Mouse (Mus musculus) MEL (cell line): Measurements from ENCODE around the gene Tgfbrap1.

ENCODE experiments used
- CTCF ChIP-seq, 3 experiments: IDR thresholded peaks in 2 of 3; conservative IDR thresholded peaks in 1 of 3; 2 replicates each; pipeline ENCODE4 v1.5.1; 2011 to 2012; ENCODE audit warnings: low read length in 3 of 3, low read depth in 2 of 3, mild to moderate bottlenecking in 2 of 3, improper control_type of control experiment in 1 of 3, inconsistent platforms in 1 of 3, mixed read lengths in 1 of 3, moderate library complexity in 1 of 3; ENCODE audit not compliant: control insufficient read depth in 1 of 3, insufficient read depth in 1 of 3, poor library complexity in 1 of 3, severe bottlenecking in 1 of 3
- E2F4 ChIP-seq: IDR thresholded peaks from 2 replicates; pipeline ENCODE4 v1.6.1; 2011; ENCODE audit warnings: low read depth, low read length, improper control_type of control experiment, borderline replicate concordance
- EP300 ChIP-seq, 2 experiments: IDR thresholded peaks; 2 replicates each; pipeline ENCODE4 v1.6.1; 2011; ENCODE audit warnings: improper control_type of control experiment in 2 of 2, low read length in 2 of 2, low read depth in 1 of 2, mild to moderate bottlenecking in 1 of 2
- GABPA ChIP-seq: IDR thresholded peaks from 2 replicates; pipeline ENCODE4 v1.6.1; 2012; ENCODE audit warnings: low read depth, mild to moderate bottlenecking, inconsistent platforms, low read length, improper control_type of control experiment, moderate library complexity
- GATA1 ChIP-seq: IDR thresholded peaks from 2 replicates; pipeline ENCODE4 v1.6.1; 2011; ENCODE audit warnings: low read depth, low read length, improper control_type of control experiment
- JUND ChIP-seq: IDR thresholded peaks from 2 replicates; pipeline ENCODE4 v1.6.1; 2011; ENCODE audit warnings: low read depth, mild to moderate bottlenecking, improper control_type of control experiment, low read length
- KAT2A ChIP-seq: conservative IDR thresholded peaks from 2 replicates; pipeline ENCODE4 v1.6.1; 2012; ENCODE audit warnings: low read depth, low read length, improper control_type of control experiment, inconsistent platforms
- MAFK ChIP-seq: IDR thresholded peaks from 2 replicates; pipeline ENCODE4 v1.6.1; 2011; ENCODE audit warnings: low read depth, mild to moderate bottlenecking, low read length, improper control_type of control experiment, borderline replicate concordance
- MYC ChIP-seq: IDR thresholded peaks from 2 replicates; pipeline ENCODE4 v1.6.1; 2011; ENCODE audit warnings: low read depth, mild to moderate bottlenecking, low read length, improper control_type of control experiment, moderate library complexity
- NRF1 ChIP-seq: IDR thresholded peaks from 2 replicates; pipeline ENCODE4 v1.6.1; 2014; ENCODE audit warnings: low read depth, mild to moderate bottlenecking, inconsistent platforms, low read length, improper control_type of control experiment, moderate library complexity; ENCODE audit not compliant: poor library complexity, insufficient read depth, severe bottlenecking
- POLR2A ChIP-seq, 2 experiments: IDR thresholded peaks; 2 replicates each; pipeline ENCODE4 v1.6.1; 2011 to 2012; ENCODE audit warnings: low read length in 2 of 2, mild to moderate bottlenecking in 2 of 2, control low read depth in 1 of 2, improper control_type of control experiment in 1 of 2, low read depth in 1 of 2, moderate library complexity in 1 of 2; ENCODE audit not compliant: control insufficient read depth in 1 of 2, insufficient read depth in 1 of 2, poor library complexity in 1 of 2
- TCF12 ChIP-seq: IDR thresholded peaks from 2 replicates; pipeline ENCODE4 v1.6.1; 2014; ENCODE audit warnings: low read depth, mild to moderate bottlenecking, inconsistent platforms, low read length, improper control_type of control experiment, moderate library complexity
- USF1 ChIP-seq: IDR thresholded peaks from 2 replicates; pipeline ENCODE4 v1.6.1; 2014; ENCODE audit warnings: low read depth, mild to moderate bottlenecking, inconsistent platforms, low read length, improper control_type of control experiment, moderate library complexity

- TF ChIP-seq EP300 (IDR thresholded peaks at IDR 0.05; ENCODE audit: low read depth in 1 of 2, low read length in 2 of 2), result no peak
- TF ChIP-seq MYC, result no peak
- TF ChIP-seq CTCF (IDR thresholded peaks at IDR 0.05 in 2 of 3, conservative IDR thresholded peaks at IDR 0.05 in 1 of 3; ENCODE audit: control insufficient read depth in 1 of 3, insufficient read depth in 1 of 3, low read depth in 2 of 3, low read length in 3 of 3, poor library complexity in 1 of 3, severe bottlenecking in 1 of 3), result no peak
- no peak for TF ChIP-seq GABPA
- no peak for TF ChIP-seq POLR2A (IDR thresholded peaks at IDR 0.05; ENCODE audit: control insufficient read depth in 1 of 2, insufficient read depth in 1 of 2, low read depth in 1 of 2, low read length in 2 of 2, poor library complexity in 1 of 2)
- TF ChIP-seq USF1, result no peak
- TF ChIP-seq E2F4, result no peak
- TF ChIP-seq TCF12, result no peak
- no peak for TF ChIP-seq KAT2A
- TF ChIP-seq GATA1, result no peak
- TF ChIP-seq MAFK, result no peak
- TF ChIP-seq JUND, result no peak
- no peak for TF ChIP-seq NRF1
These were observed 53.0 kb downstream of the Tgfbrap1 start for GRCm38 (mm10) chr1:43045204-43045982.
